Mouse (Mus musculus) retina, postnatal 1 day (tissue): ENCODE measurements around the gene Rsu1.

Experiments used
- DNase-seq: peaks from one replicate; pipeline ENCODE4 v3.0.0-alpha.2; 2012

Rsu1 gene

DNA sequence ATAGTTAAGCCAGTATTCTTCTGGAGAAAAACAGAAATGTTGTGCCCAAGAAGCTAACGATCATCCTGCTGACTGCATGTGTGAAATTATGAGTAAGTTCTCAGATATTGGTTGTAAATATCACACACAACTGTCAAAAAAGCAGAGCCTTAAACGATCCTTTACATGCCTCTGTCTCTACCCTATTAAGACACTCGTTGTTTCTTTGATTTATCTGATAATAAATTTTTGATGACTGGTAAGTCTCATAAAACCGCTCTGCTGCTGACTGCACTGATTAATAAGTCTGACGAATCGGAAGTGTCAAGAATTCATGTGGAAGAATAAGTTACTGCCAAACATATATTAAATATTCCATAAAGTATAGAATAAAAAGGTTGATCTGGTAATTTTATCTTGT lies 126.0 kb downstream of the Rsu1 start:
- no peak for DNase-seq

DNA sequence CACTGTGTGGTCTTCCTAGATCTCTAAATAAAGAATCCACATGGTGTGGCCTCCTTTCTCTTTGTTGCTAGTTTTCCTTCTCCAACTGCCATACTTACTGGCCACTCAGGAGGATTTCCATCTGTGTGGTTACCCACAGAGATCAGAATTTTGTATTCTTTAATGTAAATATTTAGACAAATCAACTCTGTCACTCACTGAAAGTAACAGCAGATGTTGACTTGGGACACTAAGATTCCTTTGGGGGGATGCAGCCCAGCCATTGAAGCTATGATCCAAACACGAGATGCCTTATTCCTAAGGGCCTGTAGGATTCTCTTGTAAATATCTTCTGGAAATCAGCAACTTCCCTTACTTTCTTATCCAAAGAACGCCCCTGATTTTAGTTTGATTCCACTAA lies 136.3 kb downstream of the Rsu1 start:
- DNase-seq = no peak

DNA sequence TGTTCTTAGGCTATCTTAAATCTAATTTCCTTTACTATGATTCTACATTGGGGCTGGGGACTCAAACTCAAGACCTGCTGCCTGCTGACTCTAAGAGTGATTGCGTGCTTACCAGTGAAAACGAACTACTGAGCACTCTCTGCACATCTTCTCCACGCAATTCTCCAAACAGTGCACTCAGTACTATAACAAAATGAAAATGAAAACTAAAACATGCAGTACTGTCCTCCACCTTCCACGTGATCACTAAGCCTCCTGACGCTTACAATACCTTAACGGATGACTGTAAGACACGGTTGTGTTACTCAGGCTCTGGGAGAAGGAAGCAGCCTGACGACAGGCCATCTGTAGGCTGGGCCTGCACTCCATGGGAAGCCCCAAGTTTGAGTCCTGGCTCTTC lies 138.4 kb downstream of the Rsu1 start:
- DNase-seq = no peak

DNA sequence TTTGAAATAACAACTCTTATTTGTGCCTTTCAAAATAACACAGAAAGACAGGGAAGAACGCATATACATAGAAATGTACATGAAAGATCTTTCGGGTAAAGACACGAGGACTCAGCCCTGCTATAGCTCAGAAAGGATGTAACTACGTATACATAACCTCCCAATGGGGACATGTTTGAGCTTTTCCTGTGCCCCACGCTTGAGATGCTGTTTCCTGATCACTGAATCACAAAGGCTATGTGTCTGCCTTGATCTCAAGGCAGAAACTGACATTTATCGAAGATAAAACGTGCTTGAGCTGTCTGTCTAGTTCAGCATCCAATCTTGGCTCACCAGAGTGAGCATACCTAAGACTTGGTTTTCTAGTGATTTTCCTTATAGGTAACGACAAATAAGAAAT lies 138.8 kb downstream of the Rsu1 start:
- peak; percentile 28 for DNase-seq

DNA sequence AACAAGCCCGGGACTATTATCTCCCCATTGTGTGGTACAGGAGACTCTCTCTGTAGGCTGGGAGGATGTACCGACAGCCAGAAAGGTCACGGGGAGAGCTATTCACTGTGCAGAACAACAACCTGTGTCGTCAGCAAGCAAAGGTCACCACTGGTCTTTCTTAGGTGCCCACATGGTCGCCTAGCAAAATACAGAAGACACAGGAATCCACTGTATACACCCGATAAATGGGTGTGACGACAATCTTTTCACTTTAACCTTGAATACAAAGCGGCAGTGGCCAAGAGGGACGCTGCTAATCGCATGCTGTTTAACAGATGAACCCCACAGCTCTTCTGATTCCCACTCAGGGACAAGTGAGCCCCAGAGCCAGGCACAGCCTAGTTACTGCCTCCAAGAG lies 141.4 kb downstream of the Rsu1 start:
- DNase-seq = peak; percentile 20

GRCm38 (mm10) chr2:13129337-13129736 lies 141.9 kb downstream of the Rsu1 start:
- peak; percentile 22 for DNase-seq

- peak; percentile 55 for DNase-seq
Observed at GRCm38 (mm10) chr2:13120461-13120860, 150.8 kb downstream of the Rsu1 start.

GRCm38 (mm10) chr2:13117896-13118295 lies 153.3 kb downstream of the Rsu1 start:
- no peak for DNase-seq

DNA sequence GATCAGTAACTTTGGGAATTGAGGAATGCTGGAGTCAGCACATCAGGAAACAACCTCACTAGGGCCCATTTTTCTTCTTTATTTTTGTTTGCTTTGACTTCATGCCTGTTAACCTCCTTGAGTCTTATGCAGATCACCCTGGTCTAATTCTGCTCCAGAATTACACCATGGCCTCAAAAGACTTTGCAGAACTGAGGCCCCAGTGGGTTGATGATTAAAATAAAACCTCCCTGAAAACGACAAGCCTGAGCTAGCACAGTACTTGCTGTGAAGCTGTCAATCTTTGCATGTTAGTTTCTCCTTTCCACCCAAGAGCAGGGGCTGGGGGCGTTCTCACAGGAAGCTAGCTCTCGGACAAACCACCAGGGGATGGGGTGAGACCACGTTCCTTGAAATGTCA lies 164.7 kb downstream of the Rsu1 start:
- DNase-seq = no peak

GRCm38 (mm10) chr2:13104388-13104787 lies 166.8 kb downstream of the Rsu1 start:
- no peak for DNase-seq

DNA sequence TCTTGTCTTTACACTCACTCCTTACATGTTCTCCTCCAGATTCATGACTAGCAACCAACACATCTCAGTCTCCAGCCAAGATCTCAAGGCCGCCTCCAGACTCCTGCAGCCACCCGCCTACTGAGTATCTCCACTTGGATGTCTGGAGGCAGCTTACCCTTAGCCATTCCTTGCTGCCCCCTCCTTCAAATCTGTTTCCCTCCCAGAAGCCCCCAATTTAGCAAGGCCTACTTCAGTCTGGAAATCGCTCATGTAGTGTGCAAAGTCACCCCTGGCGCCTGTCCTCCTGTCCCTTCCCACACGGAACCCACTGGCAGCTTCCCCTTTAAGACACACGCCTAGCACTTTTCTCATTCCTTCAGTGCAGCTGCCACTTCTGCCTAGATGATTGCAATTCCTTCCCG lies 167.4 kb downstream of the Rsu1 start:
- no peak for DNase-seq

DNA sequence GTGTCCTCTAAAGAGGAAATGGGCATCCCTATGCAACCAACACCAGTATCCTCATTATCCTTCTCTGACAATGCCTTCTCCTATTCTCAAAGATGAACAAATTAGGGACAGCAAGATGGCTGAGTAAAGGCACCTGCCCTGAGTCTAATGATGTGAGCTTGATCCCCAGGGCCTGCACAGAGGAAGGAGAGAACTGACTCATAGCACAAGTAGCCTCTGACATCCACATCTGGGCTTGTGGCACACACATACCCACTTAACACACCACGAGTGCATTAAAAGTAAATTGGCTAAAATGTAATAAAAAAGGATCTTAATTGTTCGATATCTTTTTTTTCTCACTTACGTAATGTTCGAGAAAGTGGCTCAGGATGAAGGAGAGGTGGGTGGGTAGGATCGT lies 177.2 kb downstream of the Rsu1 start:
- DNase-seq = no peak

DNA sequence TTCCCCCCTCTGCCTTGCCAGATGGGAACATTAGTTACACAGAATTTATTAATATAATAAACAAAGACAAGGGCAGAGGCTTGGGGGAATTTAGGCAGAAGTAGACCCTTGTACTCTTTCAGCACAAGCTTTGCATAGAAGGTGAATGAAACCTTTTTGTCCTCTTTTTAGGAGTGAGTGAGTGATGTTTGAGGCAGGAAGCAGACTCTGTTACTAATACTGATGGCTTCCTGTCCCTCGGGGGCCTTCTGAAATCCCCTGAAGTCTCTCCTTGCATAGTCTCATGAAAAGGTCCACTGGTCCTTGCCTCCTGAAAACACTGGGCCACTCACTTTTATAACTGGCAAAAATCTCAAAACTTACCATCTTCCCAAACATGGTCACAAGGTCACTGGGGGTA lies 177.6 kb downstream of the Rsu1 start:
- DNase-seq = no peak

- no peak for DNase-seq
Observed at GRCm38 (mm10) chr2:13091399-13092015, 179.7 kb downstream of the Rsu1 start.

GRCm38 (mm10) chr2:13090841-13091240 lies 180.4 kb downstream of the Rsu1 start:
- DNase-seq = no peak

- DNase-seq = no peak
Observed at GRCm38 (mm10) chr2:13089861-13090260, 181.4 kb downstream of the Rsu1 start.

DNA sequence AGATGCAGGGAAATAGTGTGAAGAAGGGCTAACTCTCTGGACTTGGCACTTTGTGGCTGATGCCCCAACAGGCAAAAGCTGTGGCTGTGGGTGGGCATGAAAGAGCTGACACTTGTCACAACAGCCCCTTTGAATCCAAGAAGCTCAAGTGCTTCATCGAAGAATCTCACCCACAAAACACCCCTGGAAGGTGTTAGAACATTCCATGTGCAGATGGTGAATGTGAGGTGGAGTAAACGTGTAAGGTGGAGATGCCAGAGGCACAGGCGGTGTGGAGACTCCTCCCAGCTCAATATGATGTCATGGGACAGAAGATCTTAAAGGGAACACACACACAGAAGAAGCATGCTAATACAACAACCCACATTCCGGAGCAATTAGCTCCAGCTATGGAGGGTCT lies 182.9 kb downstream of the Rsu1 start:
- DNase-seq = no peak

DNA sequence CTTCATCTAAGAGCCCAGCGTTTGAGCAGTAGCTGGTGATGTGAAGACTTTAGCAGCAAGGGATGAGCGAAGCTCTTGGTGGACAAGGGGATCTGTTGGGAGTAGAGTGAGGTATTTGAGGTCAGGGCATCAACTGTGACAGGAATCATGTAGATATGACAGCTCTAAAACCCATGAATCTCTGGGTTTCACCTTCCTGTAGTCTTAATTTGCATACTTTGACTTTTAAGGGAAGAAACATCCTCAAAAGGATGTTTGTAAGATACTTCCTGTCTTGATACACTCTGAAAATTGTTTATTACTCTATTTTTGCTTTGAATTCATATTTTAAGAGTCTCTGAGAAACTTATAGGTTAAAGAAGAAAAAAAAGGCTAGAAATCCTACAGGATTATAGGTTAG lies 183.4 kb downstream of the Rsu1 start:
- DNase-seq = no peak

- no peak for DNase-seq
Observed at GRCm38 (mm10) chr2:13084223-13084622, 187.0 kb downstream of the Rsu1 start.

DNA sequence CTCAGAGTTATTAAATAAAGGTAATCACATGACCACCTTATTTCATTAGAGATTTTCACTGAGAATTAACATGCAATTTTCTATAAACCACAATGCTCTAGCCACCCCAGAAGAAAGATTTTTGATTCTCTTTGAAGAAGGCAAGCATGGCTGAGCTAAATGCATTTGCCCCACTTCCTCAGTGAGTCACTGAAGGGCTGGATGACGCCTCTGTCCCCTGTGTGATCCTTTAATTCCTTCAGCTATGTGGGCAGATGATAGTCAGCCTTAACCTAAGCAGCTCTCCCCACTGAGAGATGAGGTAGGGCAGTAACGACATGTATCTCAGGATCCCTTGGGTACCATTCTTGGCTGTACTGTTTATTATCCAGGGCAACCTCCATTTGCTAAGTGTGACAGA lies 190.7 kb downstream of the Rsu1 start:
- no peak for DNase-seq

DNA sequence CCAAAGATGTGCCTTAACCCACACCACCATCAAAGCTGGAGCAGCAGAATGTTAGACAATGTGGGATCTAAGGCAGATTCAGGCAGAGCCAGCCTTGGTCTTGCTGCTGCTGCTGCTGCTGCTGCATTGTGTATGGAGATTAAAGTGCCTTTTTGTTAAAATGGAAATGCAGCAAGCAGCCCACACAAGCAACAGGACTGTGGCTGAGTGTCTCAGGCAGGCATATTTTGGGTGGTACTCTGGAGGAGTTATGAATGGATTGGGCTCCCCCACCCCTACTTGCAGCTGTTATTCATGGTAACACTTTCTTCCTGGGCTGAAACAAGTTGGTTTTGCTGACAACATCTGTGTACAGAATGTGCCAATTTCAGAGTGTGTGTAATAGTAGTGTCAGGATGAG lies 199.0 kb downstream of the Rsu1 start:
- no peak for DNase-seq

DNA sequence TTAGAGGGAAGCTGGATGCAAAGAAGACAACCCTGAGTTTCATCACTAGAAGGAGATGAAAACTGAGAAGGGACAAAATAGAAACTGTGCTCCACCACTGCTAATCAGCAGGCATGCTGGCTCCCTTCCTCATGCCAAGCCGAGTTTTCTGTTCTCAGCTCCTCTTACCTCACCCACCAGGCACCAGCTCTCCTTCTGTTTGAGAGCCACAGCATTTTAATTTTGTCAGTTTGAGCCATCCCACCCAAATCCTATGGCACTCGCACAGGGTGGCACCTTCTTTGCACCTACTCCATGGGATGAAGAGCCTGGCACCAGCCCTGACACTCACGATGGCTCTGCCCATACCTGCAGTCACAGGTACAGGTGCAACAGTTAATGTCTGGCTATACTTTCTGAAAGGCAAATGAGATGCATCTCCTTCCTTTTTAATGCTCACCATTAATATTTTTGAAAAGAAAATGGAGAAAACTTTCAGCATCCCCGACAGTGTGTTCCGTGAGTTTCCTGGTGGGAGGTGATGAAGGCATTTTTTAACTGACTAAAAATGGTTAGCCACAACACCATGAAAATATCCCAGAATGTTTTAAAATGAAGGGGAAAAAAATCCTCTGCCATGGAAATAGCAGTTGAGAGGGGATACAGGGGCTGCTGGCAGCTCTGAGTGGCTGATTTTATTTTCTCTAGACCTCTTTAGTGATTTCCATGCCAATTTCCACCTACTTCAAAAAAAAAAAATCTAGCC lies 210.6 kb downstream of the Rsu1 start:
- DNase-seq = no peak

GRCm38 (mm10) chr2:13048649-13049048 lies 222.6 kb downstream of the Rsu1 start:
- no peak for DNase-seq

GRCm38 (mm10) chr2:13044555-13044954 lies 226.7 kb downstream of the Rsu1 start:
- DNase-seq = no peak

DNA sequence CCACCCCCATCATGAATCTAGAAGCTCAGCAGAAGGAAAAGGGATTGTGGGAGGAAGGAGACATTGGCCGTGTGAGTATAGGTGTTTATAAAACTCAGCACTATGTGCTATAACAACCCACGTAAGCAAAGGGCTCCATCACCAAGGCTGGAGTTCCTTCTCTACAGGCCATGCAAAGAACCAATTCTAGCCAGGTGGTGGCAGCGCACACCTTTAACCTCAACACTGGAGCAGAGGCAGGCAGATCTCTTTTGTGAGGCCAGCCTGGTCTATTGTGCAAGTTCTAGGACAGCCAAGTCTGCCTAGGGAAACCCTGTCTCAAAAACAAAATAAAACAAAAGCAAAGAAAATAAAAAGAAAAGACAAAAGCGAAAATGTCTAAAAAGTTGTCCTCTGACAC lies 231.4 kb downstream of the Rsu1 start:
- DNase-seq = no peak
